Mouse (Mus musculus): Measurements from ENCODE around the gene Hoxb4. TPM values are rescaled to one million over a fixed set of nuclear protein-coding genes. Genes with fewer than 3 reads are reported as not detected.

The Hoxb4 gene
- polyA plus RNA-seq, 1 experiment: 2.6 TPM

GRCm38 (mm10) chr11:96295092-96295835, 22.8 kb upstream of the Hoxb4 start:
- H3K4me3 ChIP-seq (ENCODE audit: extremely low read depth, insufficient read depth, insufficient read length): no peak overlapping the region
- no peaks in the 10 kb centered on the region for H3K36me3 ChIP-seq (ENCODE audit: control insufficient read depth, insufficient read depth, low read length)
- peaks cover 6% of the 10 kb centered on the region for H3K4me1 ChIP-seq (ENCODE audit: control insufficient read depth, insufficient read depth, insufficient read length)
- DNase-seq (ENCODE audit: low read depth in 1 of 2, low spot score in 2 of 2): no peak
- TF ChIP-seq CTCF (IDR thresholded peaks at IDR 0.05; ENCODE audit: extremely low read depth, insufficient read depth, insufficient read length, insufficient replicate concordance) (no peak), POLR2A (IDR thresholded peaks at IDR 0.05; ENCODE audit: low read depth, low read length) (no peak)
- peaks cover 43% of the 10 kb centered on the region for H3K27me3 ChIP-seq (ENCODE audit: control insufficient read depth, insufficient read depth, low read length)
- 3% methylated on average over 30 of the region's 30 CpGs for WGBS
- no peak overlapping the region for H3K27ac ChIP-seq (ENCODE audit: insufficient read depth, low read length)

GRCm38 (mm10) chr11:96296997-96297396, 21.1 kb upstream of the Hoxb4 start:
- 64% methylated on average over 2 of the region's 2 CpGs for WGBS
- H3K4me3 ChIP-seq (ENCODE audit: extremely low read depth, insufficient read depth, insufficient read length): no peak overlapping the region

GRCm38 (mm10) chr11:96297428-96297827, 20.6 kb upstream of the Hoxb4 start:
- DNase-seq (ENCODE audit: low read depth in 1 of 2, low spot score in 2 of 2): no peak
- TF ChIP-seq CTCF (IDR thresholded peaks at IDR 0.05; ENCODE audit: extremely low read depth, insufficient read depth, insufficient read length, insufficient replicate concordance): no peak
- no peak for TF ChIP-seq POLR2A (IDR thresholded peaks at IDR 0.05; ENCODE audit: low read depth, low read length)
- H3K4me3 ChIP-seq (ENCODE audit: extremely low read depth, insufficient read depth, insufficient read length): no peak overlapping the region
- no peak overlapping the region for H3K27ac ChIP-seq (ENCODE audit: insufficient read depth, low read length)
- H3K4me1 ChIP-seq (ENCODE audit: control insufficient read depth, insufficient read depth, insufficient read length): peaks cover 4% of the 10 kb centered on the region; the same call in 1 of the 2 replicates
- H3K27me3 ChIP-seq (ENCODE audit: control insufficient read depth, insufficient read depth, low read length): peaks cover 41% of the 10 kb centered on the region
- H3K36me3 ChIP-seq (ENCODE audit: control insufficient read depth, insufficient read depth, low read length): no peaks in the 10 kb centered on the region
- WGBS: 79% methylated on average over 3 of the region's 3 CpGs

More at GRCm38 (mm10) chr11:96296997-96297396, 21.1 kb upstream of the Hoxb4 start:
- DNase-seq (ENCODE audit: low read depth in 1 of 2, low spot score in 2 of 2): no peak
- Histone ChIP-seq H3K27me3 (ENCODE audit: control insufficient read depth, insufficient read depth, low read length) (peaks cover 43% of the 10 kb centered on the region), H3K4me1 (ENCODE audit: control insufficient read depth, insufficient read depth, insufficient read length) (peaks cover 4% of the 10 kb centered on the region; the same call in 1 of the 2 replicates), H3K27ac (ENCODE audit: insufficient read depth, low read length) (no peak overlapping the region), H3K36me3 (ENCODE audit: control insufficient read depth, insufficient read depth, low read length) (no peaks in the 10 kb centered on the region)
- TF ChIP-seq POLR2A (IDR thresholded peaks at IDR 0.05; ENCODE audit: low read depth, low read length): no peak
- TF ChIP-seq CTCF (IDR thresholded peaks at IDR 0.05; ENCODE audit: extremely low read depth, insufficient read depth, insufficient read length, insufficient replicate concordance): no peak

- no peak for TF ChIP-seq CTCF (IDR thresholded peaks at IDR 0.05; ENCODE audit: extremely low read depth, insufficient read depth, insufficient read length, insufficient replicate concordance)
- TF ChIP-seq POLR2A (IDR thresholded peaks at IDR 0.05; ENCODE audit: low read depth, low read length): no peak
- peaks cover 38% of the 10 kb centered on the region for H3K27me3 ChIP-seq (ENCODE audit: control insufficient read depth, insufficient read depth, low read length)
- H3K27ac ChIP-seq (ENCODE audit: insufficient read depth, low read length): no peak overlapping the region
- WGBS: 53% methylated on average over 11 of the region's 11 CpGs
- no peak for DNase-seq (ENCODE audit: low read depth in 1 of 2, low spot score in 2 of 2)
- H3K4me1 ChIP-seq (ENCODE audit: control insufficient read depth, insufficient read depth, insufficient read length): peaks cover 4% of the 10 kb centered on the region; the same call in 1 of the 2 replicates
- H3K4me3 ChIP-seq (ENCODE audit: extremely low read depth, insufficient read depth, insufficient read length): no peak overlapping the region
- no peaks in the 10 kb centered on the region for H3K36me3 ChIP-seq (ENCODE audit: control insufficient read depth, insufficient read depth, low read length)
These were observed 20.0 kb upstream of the Hoxb4 start for GRCm38 (mm10) chr11:96297968-96298635.

- DNase-seq (ENCODE audit: low read depth in 1 of 2, low spot score in 2 of 2): no peak
- Histone ChIP-seq H3K36me3 (ENCODE audit: control insufficient read depth, insufficient read depth, low read length) (no peaks in the 10 kb centered on the region), H3K27me3 (ENCODE audit: control insufficient read depth, insufficient read depth, low read length) (peaks cover 40% of the 10 kb centered on the region), H3K4me1 (ENCODE audit: control insufficient read depth, insufficient read depth, insufficient read length) (peaks cover 4% of the 10 kb centered on the region; the same call in 1 of the 2 replicates), H3K4me3 (ENCODE audit: extremely low read depth, insufficient read depth, insufficient read length) (peak overlapping the region; percentile 21; the same call in 1 of the 2 replicates), H3K27ac (ENCODE audit: insufficient read depth, low read length) (no peak overlapping the region)
- WGBS: 2% methylated on average over 64 of the region's 66 CpGs
- no peak for TF ChIP-seq CTCF (IDR thresholded peaks at IDR 0.05; ENCODE audit: extremely low read depth, insufficient read depth, insufficient read length, insufficient replicate concordance)
- no peak for TF ChIP-seq POLR2A (IDR thresholded peaks at IDR 0.05; ENCODE audit: low read depth, low read length)
These were observed 19.0 kb upstream of the Hoxb4 start for GRCm38 (mm10) chr11:96298895-96299667.

GRCm38 (mm10) chr11:96299781-96300180, 18.3 kb upstream of the Hoxb4 start:
- no peak overlapping the region for H3K27ac ChIP-seq (ENCODE audit: insufficient read depth, low read length)
- H3K36me3 ChIP-seq (ENCODE audit: control insufficient read depth, insufficient read depth, low read length): no peaks in the 10 kb centered on the region
- 9% methylated on average over 9 of the region's 9 CpGs for WGBS
- TF ChIP-seq POLR2A (IDR thresholded peaks at IDR 0.05; ENCODE audit: low read depth, low read length) (no peak), CTCF (IDR thresholded peaks at IDR 0.05; ENCODE audit: extremely low read depth, insufficient read depth, insufficient read length, insufficient replicate concordance) (no peak)
- no peak for DNase-seq (ENCODE audit: low read depth in 1 of 2, low spot score in 2 of 2)
- H3K27me3 ChIP-seq (ENCODE audit: control insufficient read depth, insufficient read depth, low read length): peaks cover 42% of the 10 kb centered on the region
- H3K4me3 ChIP-seq (ENCODE audit: extremely low read depth, insufficient read depth, insufficient read length): no peak overlapping the region
- peaks cover 4% of the 10 kb centered on the region; the same call in 1 of the 2 replicates for H3K4me1 ChIP-seq (ENCODE audit: control insufficient read depth, insufficient read depth, insufficient read length)

Measured in spleen, adult 2 months (tissue).